Mouse (Mus musculus): ENCODE data around the gene Klhl36.
"Not testable (repeated sequence)": the region's sequence is repeated elsewhere in the genome, so short reads cannot be mapped to it uniquely, and the experiment has no call there.

Klhl36 gene

DNA sequence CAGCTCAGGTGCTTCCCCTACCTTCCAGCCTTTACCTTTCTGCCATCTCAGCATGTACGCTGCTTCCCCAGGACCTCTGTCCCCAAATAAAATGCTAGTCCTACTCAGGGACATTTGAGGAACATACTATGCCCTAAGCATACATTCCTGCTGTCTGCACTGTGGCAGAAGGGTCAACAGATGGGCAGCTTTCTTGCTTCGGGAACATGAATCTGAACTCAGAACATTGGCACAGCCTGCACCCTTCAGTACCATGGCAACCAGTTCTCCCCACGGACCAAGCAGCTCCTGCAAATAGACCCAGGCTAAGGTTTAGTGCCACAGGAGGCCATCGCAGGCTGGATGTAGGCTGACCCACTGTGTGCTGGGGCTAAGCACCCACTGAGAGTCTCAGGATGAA lies 25.2 kb upstream of the Klhl36 start:
- no peak for DNase-seq

DNA sequence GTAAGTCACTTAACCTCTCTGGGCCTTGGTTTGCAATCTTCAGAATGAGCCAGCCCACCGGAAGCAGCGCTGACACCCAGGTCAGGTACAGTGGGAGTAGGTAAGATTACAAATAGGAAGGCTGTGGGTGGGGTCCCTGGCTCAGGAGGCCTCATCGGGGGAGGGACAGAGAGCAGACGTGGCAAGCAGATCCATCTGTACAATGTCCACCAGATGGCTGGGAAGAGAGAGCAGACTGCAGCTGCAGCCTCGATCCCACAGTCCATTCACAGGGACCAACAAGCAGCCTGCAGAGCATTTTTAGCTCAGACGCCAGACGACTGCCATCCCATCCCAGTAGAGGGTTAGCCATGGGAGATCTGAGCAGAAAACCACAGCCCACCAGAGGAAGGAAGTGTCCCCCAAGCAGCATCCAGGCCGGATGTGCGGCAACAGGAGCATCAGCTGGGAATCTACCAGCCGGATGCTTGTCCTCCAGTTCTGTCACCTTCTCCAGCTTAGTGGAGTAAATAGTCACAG lies 24.5 kb upstream of the Klhl36 start:
- no peak for DNase-seq

DNA sequence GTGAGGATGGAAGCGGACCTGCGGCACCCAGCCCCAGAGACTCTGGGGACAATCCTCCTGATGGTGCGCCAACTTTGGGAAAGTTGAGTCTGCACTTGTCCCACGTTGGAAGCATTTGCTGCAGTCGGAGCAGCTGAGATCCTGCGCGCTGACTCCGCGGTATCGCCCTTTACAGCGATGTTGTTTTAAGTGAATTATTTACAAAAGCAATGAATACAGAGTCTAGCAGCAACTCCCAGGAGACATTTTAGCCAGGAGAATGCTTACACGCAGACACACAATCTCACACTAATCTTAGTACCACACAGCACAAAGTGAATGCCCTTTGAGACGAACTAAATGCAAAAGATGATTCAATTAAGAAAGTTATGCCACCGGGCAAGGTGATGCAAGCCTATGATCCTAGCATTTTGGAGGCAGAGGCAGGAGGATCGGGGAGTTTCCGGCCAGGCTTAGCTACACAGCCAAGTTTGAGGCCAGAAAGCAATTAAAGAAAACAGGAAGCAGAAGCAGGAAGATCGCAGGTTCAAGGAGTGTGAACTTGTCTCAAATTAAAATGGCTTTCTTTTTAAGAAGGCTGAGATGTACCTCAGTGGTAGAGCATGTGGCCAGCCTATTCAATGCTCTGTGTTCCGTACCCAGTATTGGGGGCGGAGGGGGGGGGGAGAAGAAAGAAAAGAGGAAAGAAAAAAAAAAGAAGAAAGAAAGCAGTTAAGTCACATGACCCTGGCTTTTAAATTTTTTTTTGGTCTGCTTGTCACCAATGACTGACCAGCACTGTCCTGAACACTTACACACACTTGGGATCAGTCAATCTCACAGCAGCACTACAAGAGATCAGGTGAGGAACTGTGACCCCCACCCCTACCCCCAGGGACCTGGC lies 23.7 kb upstream of the Klhl36 start:
- no peak for DNase-seq

DNA sequence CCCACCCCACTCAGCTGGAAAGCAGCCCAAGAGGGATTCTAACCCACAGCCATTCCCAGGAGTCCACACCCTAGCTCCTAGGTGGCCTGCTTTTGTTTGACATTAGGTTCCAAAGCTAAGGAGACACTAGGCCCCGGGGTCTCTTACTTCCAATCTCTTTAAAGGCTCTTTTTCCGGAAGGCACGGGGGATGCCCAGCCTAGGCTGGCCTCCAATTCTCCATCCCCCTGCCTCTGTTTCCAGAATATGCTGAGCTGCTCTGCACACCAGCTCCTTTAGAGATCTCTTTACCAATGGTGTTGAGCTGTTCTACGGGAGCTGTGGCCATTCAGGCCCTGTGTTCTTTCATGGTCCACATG lies 23.1 kb upstream of the Klhl36 start:
- no peak for DNase-seq

DNA sequence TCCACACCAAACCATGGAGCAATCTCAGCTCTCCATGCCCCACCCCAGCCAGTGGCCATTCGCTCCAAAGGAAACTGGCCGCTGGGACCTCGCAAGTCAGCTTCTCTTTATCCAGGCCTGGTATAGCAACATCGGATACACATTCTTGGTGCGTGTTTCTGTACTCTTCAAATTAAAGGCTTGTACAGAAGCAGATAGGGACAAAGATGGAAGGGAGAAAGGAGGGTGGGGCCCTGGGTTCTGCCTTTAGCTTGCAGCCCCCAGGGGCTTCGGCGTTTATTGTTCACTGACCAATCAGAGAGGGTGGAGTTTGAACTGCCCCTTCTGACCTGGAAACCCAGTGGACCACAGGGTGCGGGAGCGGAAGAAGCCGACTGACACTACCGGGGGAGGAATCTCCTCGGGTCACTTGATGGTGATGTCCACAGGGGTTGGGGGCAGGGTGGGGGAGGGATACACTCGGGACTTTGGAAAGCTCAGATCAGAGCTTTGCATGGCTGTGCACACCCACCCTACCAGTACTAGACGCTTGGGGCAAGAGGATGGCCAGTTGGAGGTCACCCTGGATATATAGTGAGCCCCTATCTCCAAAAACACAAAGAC lies 22.5 kb upstream of the Klhl36 start:
- DNase-seq, result no peak

DNA sequence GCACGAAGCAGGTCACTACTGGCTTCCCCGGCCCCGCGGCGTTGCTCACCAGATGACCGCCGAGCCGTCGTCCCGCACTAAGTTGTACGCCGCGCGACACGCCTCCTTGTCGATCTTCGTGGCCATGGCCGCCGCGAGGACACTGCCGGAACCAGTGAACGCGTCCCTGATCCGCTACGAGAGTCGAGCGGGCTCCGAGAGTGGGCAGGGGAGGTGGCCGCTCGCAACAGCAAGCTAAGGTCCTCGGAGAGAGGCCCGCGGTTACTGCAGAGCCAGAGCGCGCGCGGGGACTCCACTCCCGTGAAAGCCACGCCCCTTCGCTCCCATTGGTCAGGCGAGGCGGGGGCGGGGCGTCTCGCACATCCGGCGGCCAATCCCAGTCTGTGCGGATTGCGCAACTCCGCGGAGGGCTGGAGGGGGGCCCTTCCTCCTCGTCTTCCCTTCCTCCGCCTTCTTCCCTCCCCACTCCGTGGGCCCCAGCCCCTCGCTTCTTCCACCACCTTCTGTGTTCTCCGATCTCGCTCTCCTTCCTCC lies 21.7 kb upstream of the Klhl36 start, which contains the start of gene Cotl1:
Cotl1 (minus strand) TSS at position 270 of the 534 bp plus-strand sequence.
- peak; percentile 96 to 97 for DNase-seq

DNA sequence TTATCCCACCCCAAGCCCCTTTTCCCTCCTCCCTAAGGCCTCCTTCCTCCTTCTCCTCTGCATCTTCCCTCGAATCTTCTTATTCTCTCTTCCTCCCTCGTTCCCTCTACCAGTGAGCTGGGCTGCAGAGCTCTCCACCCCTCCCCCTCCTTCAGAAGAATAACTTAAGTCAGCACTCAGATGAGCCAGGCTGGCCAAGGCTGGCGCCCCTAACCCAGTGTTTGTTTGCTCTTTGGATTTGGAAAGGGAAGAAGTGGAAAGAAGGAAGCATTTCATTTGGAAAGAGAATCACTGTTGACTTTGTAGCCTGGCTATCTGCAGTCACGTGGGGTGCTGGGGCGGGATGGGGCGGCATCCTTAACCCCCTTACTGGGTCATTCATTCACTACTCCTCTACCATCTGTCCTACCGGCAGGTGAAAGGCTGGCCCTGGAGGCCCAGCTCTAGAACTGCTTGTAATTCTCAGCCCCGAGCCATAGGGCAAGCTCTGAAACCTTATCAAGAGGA lies 21.1 kb upstream of the Klhl36 start:
- peak in 1 of 2 experiments; percentile 21 for DNase-seq

DNA sequence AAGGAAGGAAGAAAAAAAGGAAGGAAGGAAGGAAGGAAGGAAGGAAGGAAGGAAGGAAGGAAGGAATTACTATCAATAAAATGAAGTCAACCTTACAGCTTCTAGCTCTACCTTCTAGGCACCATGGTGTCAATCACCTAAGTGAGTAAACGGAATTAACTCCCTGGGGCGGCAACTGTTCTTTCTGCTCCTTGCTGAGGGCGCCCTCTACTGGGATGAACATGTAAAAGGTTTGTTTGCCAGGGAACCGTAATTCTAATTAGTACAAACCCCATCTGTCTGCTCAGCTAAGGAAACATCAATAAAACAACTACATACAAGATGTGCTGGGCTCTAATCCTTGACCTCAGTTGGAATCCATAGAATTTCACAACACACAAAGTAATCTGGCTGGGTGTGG lies 18.6 kb upstream of the Klhl36 start:
- peak; percentile 74 to 83 for DNase-seq

DNA sequence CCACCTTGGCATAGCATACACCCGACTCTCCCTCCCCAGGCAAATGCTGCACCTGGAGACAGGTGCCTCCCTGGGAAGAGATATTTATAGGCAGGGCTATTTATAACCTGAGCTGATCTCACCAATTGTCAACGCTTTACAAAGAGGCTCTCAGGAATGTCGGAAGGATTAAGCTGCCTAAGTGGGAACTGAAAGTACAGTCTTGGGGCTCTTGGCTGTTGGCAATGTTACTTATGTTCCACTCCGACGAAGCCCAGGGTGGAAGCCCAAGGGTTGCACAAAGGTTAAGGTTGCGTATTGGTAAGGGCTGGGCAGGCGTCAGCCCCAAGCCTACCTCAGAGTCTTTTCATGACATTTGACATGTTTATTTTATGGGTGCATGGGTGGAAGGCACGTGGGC lies 17.5 kb upstream of the Klhl36 start:
- DNase-seq, result peak; percentile 50 to 74

DNA sequence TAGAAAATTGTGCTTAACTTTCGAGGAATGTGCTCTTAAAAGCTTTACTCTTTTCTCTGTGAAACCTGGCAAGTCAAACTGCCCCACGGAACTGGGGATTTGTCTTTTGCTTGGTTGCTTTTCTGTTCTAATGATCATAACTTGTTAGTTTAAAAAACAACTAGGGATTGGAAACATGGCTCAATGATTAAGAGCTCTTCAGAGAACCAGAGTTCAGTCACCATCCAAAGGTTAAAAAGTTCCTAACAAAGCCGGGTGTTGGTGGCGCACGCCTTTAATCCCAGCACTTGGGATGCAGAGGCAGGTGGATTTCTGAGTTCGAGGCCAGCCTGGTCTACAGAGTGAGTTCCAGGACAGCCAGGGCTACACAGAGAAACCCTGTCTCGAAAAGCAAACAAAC lies 16.3 kb upstream of the Klhl36 start:
- DNase-seq, result not testable (repeated sequence)

DNA sequence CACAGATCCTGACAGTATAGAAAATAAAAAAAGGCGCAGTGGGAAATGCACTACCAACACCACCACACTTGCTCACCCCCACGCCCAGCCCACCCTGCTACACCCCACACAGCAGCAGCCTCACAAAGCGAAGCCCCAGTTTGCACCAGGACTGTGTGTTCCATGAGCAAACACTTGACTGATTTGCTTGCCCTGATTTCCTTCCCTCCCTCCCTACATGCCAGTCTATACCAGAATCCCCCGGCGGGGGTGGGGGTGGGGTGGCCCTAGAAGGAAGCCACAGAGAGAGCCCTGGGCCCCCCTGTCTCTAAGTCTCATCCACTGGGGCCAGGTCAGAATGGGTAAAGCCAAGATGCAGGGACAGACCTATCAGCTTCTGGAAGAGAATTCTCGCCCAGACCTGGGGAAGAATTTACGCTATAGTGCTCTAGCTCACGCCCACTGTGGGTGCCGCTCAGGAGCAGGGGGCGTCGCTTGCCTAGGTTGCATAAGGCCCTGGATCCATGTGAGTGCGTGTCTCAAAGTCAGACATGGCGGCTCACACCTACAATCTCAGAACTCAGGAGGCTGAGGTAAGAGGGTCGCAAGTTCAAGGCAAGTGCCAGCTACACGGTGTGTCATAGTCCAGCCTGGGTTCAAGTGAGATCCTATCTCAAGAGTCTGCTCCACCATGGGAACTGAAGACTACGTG lies 14.7 kb upstream of the Klhl36 start:
- DNase-seq, result no peak

DNA sequence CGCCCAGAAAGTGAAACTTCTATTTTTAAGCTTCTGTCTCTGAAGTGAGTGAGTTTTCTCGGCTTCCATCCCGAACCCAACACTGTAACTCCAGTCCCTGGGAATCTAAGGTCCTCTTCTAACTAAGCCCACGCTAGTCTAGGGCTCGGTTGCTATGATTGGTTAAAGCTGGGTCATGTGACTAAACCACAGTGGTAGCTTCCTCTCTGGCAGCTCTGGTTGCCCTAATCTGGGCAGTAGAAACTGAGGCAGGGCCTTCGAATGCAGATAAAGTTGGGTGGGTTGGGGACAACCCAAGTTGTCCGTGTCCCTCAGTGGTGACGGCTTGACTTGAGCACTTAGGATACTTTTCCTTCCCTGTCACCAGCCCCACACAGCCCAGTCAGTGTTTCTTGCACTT lies 8.5 kb upstream of the Klhl36 start:
- DNase-seq, result no peak

DNA sequence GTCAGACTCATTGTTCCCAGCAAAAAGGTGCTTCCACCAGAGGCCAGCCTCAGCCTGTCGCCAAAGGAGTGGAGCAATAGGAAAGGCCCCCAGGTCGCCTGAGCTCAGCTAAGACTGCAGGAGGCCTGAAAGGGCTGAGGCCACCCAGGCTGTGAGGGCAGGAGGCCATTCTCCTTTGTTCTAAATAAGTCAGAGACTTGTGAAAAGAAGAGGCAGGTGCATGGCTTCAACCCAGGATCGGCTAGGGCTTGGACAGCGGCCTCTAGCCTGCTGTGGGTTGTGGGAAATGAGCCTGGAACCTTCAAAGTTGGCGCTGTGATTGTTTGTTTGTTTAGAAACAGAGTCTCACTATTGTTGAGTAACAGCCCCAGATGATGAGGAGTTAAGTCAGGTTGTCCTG lies 8.0 kb upstream of the Klhl36 start:
- no peak for DNase-seq

DNA sequence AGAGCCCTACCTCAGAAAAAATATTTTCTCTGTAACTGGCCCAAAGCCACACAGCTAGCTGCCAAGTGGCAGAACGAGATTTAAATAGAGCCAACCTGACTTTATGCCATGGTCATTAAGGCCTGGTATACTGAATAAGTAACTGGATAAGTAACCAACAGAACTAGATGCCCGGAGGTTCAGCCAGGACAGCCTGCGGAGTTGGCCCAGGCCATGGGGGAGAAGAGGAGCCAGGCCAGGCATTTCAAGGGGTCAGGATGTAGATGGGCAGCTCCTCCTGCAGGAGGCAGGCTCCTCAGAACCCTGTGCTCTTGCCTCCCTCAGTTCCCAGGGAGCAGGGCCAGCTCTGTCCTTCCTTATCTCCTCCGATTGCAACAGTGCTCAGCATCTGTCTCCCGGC lies 6.4 kb upstream of the Klhl36 start:
- DNase-seq, result no peak

DNA sequence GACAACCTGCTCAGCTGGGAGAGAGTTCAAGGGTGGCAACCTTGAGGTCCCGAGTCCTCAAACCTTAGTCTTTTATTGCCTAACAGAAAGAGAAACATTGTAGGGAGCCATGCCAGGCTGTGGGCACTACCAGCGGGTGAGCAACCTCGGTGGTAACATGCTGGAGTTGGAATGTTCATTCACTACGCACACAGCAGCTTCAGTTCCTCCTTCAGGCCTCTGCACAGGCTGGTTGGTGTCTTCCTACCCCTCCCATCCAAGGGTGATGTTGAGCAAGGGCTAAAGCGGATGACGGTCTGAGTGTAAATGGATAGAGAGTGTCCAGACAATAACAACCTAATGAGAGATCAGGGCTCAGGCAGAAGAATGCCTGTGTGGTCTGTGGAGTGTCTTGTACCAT lies 4.3 kb upstream of the Klhl36 start:
- peak; percentile 20 to 30 for DNase-seq

DNA sequence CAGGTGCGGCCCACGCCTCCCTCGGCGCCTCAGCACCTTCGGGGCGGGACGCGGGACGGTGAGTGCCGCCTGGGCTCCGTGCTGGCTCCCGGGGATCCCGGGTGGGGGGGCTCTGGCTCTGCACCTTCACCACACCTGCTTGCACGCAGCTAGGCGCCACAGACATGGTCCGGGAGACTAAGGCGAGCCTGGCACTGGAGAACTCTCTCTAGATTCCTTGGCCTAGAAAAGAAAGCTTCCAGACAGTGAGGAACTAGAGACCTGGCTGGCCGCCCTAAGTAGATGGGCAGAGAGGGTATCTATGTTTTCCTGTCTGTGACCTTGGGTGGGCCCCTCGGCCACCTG lies 296 bp downstream of the Klhl36 start:
- no peak for DNase-seq

DNA sequence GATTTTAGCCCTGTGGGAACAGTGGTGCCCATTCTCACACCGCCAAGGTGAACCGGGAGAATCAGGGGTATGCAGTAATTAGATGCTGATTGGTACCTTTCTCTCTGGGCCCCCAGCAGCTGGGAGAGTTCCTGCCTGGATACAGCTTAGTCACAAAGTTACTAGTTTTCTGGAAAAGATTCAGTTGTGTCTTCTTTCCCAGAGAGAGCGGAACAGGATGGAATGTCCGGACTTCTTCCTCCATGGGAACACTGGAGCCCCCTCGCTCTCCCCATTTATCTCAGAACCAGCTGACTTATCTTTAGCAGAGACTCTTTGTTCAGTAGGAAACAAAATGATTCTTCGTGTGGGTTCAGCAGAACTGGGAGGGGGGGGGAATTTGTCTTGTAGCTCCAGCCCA lies 683 bp downstream of the Klhl36 start:
- no peak for DNase-seq

DNA sequence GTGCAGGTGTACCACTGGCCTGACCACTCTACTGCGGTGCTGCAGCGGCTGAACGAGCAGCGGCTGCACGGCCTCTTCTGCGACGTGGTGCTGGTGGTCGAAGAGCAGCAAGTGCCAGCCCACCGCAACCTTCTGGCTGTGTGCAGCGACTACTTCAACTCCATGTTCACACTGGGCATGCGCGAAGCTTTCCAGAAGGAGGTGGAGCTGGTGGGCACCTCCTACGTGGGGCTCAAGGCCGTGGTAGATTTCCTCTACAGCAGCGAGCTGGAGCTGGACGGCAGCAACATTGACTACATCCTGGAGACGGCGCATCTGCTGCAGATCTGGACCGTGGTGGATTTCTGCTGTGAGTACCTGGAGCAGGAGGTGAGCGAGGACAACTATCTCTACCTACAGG lies 7.5 kb downstream of the Klhl36 start:
- DNase-seq, result no peak

DNA sequence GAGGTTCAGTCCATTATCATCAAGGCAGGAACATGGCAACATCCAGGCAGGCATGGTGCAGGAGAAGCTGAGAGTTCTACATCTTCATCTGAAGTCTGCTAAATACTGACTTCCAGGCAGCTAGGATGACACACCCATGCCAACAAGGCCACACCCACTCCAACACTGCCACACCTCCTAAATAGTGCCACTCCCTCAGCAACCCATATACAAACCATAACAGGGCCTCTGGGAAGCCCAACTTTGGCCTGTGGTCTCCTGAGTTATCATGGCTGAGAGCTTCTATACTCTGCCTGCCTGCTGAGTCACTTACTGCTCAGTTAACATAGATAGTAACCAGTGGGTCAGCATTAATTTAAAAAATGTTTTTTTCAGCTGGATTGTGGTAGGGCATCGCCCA lies 11.1 kb downstream of the Klhl36 start:
- no peak for DNase-seq

DNA sequence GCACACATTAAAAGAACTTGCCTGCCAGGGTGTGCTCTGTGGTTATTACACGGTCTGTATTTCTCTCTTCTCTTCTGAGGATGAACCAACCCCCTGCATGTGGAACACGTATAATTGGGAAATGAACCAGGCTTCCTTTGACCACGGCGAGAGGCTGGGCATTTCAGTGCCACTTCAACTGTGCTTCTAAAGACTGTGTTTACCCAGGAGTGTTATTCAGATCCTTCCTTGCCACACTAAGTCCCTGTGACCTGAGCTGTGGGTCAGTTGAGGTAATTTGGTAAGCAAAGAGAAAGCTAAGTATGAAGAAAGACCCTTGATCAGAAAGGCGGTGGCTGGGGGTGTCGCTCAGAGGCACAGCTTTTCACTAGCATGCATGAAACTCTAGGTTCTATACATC lies 19.2 kb downstream of the Klhl36 start:
- DNase-seq, result peak; percentile 25 to 56

DNA sequence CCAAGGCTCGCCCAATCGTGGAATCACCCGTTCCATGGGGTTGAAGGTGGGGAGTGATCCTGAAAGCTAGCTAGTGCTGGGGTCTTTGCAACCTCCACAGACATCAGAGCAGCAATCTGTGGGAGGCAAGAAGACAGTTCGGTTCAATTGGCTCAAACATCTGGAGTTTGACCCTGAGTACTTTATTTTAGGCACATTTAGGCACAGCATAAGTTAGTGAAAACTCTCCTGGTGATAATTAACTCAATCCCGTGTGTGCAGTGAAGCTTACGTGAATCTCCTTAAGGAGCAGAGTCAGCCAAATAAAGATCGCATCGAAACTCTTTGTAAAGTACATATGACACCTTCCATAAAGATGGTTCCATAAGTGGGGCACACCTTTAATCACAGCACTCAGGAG lies 19.9 kb downstream of the Klhl36 start:
- DNase-seq, result no peak

DNA sequence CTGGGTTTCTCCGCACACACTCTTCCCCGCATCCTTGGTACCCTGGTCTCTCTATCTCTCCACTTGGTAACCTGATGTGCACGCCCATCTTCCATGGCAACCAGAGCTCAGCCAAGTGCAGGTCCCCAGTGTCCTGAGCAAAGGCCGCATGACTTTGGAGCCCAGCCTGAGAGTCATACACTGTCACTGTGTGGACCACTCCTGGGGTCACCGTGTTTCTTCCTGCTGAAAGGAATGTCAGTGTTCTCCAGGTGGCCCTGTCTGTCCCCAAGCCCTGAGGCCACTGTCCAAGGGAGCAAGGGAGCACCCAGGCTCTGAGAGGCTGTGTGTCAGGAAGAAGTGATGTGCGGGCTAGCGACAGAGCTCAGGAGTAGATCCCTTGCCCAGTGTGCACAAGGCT lies 21.2 kb downstream of the Klhl36 start:
- DNase-seq, result no peak

DNA sequence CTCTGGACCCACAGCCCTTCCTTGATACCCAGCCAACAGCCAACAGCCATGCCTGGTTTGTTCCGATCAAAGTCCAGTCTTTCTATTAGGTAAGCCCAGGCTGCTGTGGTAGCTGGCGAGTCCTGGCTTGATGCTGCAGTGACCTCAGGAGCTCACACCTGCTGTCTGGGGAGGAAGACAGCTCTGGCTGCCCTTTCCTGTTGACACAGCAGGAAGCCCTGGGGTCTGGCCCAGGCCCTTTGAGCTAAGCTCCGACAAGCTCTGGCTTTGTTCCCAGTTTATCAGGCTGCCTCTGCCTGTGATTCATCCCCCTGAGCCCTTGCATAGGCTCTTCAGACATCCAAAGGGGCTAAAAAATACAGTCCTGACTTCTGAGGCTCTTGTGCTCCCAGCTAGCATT lies 23.5 kb downstream of the Klhl36 start:
- DNase-seq, result no peak
